Mouse (Mus musculus) yolk sac, embryonic 10.5 days (tissue): ENCODE measurements around the gene Spink2.
"Not testable (repeated sequence)": the region's sequence is repeated elsewhere in the genome, so short reads cannot be mapped to it uniquely, and the experiment has no call there.

Experiments used
- DNase-seq: peaks from one replicate; pipeline ENCODE4 v3.0.0-alpha.2; 2017; ENCODE audit warnings: low spot score

Gene Spink2

DNA sequence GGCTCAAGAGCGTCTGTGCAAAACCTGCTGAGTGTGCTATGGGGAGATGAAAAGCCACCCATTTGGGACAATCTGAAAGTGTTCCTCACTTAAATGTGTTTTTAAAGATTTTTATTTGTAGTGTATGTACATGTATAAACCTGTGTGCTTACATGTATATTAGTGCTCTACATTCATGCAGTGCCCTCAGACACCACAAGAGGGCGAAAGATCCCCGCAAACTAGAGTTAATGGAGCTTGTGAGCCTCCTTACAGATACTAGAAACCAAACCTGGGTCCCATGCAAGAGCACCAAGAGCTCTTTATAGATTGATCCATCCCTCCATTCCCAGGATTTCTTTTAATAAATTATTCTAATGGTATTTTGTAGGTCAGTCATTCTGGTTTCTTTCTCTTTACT is 17.3 kb downstream of the Spink2 start:
- no peak for DNase-seq

DNA sequence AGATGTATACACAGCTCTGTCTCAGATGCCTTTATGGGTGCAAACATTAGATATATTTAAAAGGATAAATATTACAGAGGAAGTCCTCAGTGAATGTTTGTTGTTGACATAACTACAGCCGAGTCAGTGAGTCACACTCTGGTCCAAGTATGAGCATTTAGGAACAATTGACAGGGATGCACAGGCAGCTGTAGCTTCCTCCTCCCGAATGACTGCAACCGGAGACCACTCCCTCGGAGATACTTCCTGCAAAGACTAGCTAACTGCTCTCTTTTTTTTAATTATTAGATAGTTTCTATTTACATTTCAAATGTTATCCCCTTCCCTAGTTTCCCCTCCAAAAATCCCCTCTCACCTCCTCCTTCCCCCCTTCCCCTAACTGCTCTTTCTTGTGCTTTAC is 18.0 kb downstream of the Spink2 start:
- DNase-seq, result no peak

DNA sequence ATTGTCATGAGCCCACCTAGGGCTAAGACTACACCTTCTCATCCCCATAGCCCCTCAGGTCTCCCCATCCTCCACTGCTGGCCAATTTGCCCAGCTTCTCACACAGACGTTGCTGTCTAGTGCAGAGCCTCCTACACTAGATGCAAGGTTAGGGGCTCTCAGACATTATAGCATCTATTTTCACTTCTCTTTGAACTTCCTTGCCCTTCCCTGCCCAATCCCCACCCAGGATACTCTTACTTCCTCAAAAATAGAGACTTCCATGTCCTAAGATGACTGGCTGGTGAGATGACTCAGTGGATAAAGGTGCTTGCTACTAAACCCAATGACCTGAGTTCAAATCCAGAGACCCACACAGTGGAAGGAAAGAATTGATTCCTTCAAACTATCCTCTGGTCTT is 19.6 kb downstream of the Spink2 start:
- no peak for DNase-seq

DNA sequence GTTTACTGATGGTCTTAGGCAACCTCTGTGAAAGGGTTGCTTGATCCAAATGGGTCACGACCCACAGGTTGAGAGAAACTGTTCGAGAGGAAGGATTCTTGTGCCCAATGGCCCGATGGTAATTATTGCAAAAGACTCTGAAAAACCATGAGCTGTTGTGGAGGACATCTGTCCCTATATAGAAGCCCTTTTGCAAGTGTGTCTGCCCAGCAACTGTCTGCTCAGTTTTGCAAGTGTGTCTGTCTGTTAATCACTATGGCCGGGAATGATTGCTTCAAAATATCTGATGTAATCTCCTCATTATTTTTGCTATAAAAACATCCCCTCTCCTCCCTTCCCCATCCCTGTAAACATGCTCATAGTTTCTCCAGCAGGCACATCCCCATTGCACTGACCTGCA is 20.2 kb downstream of the Spink2 start:
- DNase-seq, result no peak

DNA sequence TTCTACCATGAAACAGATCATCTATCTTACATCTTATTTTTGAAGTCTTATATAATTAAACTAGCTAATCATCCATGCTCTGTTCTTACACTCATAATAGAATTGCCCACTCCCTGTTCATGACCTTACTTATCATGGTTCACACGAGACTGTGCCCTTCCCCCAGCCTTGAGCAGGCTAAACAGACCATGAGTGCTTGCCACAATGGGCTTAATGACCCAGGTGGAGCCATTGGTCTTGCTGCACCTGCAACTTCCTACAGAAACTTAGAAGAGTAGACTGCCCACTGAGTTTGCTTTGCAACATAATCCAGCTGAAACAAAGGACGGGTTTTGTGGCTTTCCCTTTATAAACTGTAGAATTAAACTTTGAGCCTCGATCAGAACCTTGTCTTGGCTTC is 22.5 kb downstream of the Spink2 start:
- DNase-seq, result no peak

DNA sequence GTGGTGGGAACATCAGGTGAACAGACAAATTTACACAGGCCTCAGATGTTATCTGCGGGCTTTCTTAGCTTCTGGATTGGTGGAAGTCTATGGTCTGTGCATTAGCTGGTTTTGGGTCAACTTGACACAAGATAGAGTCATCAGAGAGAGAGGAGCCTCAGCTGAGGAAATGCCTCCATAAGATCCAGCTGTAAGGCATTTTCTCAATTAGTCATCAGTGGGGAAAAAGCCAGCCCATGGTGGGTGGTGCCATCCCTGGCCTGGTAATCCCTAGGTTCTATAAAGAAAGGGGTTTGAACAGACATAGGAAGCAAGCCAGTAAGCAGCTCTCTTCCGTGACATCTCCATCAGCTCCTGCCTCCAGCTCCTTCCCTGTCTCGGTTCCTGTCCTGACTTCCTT is 25.9 kb downstream of the Spink2 start:
- DNase-seq, result no peak

DNA sequence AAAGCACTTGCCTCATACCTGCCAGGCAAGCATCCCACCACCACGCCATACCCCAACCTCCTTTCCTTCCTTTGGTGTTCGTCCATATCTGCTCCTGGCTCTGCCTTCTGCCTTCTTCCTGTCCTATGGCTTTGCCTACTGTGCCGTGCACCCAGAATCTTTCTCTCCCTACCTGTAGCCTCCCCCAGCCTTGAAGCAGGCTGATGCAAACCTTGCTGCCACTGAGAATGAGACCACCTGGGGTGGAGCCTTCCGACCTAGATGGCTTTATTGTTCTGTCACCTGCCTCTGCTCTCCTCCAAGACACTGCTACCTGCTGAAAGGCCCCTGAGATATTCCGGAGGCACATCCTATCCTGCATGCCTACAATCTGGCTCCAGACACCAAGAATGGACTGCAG is 27.4 kb downstream of the Spink2 start:
- DNase-seq, result not testable (repeated sequence)

DNA sequence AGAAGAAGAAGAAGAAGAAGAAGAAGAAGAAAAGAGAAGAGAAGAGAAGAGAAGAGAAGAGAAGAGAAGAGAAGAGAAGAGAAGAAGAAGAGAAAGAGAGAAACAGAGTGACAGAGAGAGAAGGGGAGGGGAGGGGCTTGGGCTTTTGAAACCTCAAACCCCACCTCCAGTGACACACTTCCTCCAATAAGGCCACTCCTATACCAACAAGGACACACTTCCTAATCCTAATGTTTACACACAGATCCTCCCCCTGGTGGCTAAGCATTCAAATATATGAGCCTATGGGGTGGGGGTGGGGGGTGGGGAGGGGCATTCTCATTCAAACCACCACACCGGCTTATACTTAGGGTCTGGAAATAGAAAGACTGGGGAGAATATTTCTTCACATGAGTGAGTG is 27.9 kb downstream of the Spink2 start:
- DNase-seq, result no peak

DNA sequence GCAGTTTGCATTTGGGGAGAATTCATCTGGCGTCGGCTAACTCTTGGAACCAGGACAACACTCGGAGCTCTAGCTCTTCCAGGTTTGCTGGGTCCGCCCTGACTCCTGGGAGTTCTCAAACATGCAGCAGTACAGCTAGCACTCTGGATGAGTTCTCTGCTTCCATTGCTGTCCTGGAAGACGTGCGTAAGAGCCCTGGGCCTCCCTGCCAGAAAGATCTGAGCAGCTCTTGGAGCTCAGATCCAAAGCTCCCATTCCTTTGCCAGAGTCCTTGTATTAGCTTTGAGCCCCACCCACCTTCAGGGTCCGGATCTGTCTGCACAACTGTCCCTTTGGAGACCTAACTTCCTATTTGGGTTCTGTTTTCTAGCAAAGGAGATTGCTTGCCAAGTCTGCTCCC is 29.8 kb downstream of the Spink2 start:
- no peak for DNase-seq

DNA sequence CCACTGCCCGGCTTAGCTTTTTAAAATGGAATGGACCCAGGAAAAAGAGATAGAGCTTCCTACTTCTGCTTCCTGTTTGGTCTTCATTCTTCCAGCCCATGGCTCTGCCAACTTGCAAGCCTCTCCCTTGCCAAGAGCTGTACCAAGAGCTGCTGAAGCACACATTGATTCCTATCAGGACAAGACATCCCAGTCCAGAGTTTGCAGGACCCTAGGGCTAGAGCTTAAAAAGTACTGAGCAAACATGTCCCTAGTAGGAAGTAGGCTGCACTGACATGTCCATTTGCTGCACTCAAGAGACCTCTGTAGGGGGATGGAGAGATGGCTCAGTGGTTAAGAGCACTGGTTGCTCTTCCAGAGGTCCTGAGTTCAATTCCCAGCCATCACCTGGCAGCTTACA is 32.3 kb downstream of the Spink2 start:
- DNase-seq, result no peak

DNA sequence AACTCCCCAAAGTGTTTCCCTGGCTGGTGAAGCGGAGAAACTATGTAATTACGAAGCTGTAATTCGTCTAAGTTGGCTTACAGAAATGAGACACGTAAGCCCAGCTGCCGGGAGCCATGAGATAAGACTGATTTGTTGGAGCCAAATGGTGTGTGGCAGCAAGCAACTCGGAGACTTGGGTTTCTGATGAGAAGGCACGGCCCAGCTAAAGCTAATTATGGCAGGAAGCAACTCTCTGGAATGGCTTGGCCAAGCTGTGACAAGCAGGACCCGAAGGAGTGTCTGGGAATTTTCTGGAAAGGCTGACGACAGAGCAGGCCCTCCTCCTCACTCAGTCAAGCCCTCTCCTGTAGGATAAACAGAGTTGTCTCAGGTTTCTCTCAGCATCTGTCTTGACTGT is 33.3 kb downstream of the Spink2 start:
- DNase-seq, result peak; percentile 10

DNA sequence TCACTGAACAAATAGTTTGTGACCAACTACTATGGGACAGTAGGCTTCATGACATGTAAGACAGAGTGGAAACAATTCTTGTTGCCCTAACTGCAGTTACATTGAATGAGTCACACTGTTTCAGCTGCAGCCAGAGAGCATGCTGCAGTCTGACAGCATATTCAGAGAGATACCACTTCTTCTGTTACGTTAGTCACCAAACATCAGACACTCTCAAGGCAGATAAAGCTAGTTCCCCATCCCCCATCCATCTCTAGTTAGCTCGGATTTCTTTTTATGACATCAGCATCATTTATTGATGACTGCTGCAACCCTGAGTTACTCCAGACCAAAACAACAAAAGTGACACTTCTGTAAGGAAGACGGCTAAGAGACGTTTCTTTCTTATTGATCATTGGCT is 36.5 kb downstream of the Spink2 start:
- no peak for DNase-seq

DNA sequence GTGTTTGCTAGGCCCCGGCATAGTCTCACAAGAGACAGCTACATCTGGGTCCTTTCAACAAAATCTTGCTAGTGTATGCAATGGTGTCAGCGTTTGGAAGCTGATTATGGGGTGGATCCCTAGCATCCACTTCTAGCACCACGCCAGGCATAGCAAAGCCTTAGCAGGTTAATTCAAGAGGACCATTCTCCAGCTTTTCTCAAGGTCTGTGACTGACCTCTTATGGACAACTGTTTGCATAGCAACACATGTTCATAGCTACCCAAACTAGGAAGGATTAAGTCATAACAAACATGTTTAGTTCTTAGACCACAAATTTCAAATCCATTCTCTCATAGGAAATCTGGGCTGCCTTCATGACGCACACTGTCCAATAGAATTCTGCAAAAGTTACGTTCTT is 40.7 kb downstream of the Spink2 start:
- DNase-seq, result no peak

DNA sequence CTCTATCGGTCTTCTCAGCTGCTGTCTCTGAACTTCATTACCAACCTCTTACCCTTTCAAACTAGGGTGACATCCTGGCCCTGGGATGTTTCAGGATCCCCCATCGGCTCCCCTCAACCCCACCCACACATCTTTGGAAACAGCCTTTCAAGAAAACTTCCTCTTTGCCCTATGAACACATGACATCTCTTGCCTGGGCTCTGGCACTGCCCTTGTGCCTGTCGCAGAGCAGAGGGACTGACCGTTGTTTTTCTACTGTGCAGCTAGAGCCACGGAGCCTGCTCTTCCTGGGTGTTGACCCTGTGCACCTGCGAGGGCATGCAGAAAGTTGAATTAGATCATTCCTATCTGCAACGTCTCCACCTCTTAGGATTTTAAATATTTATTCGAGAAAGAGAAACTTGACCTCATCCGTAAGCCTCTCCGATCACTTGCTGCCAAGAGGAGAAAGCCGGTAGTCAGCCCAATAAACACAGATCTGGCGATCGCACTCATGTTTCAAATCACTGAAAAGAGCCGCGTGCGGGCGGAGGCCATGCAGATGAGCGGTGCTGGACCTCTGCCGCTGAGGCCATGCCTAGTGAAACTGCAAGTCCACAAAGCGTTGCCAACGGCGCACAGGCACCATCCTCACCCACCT is 43.8 kb downstream of the Spink2 start:
- DNase-seq, result no peak

DNA sequence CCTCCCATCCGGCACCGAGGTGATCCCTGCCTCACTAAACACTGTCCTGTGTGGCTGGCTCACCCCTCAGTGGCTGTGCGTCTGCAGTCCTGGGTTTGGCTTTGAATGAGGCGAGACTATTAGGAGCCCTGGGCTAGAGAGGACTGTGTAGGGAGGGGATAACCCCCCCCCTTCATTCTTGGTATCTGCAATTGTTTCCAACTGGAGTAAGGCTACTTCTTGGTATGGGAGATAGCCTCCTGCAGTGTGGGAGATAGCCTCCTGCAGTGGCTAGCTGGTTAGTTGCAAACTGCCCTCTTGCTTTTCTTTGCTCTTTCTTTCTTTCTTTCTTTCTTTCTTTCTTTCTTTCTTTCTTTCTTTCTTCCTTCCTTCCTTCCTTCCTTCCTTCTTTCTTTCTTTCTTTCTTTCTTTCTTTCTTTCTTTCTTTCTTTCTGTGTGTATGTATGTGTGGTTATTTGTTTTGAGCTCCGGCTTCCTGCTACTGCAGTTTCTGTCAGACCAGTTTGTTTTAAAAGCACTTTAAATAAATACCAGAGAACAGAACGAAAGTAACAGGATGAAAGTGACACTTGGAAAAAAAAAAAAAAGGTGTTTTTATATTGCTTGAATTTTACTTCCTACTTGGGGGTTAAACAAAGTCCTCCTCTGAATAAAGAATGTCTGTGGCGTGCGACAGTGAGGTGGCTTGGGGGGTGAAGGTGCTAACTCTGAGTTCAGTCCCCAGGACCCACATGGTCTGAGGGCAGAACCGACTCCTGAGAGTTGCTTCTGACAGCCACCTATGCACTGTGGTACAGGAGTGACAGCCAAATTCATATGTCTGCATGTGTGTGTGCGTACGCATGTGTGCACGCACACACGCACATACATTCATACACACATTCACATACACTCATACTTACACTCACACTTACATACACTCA is 45.3 kb downstream of the Spink2 start:
- no peak for DNase-seq

DNA sequence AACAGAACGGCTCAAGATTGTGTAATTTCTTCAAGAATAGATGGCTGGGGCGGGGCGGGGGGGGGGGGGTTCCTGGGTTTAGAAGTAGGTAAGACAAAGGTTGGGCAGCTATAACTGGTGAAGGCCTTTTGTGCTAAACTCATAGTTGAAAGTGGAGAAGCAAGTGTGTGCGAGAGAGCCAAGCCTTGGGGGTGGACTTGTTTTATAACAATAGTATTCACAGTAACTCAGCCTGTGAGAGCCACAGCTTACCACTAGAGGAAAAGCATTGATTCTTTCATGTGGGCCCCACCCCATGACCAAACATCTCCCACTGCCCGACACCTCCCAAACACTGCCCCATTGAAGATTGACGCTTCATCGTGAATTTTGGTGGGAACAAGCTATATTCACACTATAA is 47.7 kb downstream of the Spink2 start:
- DNase-seq, result no peak

DNA sequence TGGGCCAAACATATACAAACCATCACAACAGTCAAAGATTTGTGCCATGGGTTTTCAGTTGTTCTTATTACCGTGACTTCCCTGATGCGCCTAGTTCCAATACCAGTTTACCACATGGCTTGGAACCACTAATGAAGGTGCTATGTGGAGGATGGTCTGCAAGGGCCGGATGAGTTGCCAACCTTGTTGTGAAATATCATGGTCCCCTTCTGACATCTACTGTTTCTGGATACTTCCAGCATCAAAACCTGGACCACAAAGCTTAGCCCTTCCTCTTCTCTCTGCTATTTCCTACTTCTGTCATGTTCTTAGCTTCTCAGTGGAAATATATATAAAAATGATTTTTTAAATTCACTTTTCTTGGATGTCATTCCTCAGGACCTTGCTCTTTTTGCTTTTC is 48.7 kb downstream of the Spink2 start:
- no peak for DNase-seq

DNA sequence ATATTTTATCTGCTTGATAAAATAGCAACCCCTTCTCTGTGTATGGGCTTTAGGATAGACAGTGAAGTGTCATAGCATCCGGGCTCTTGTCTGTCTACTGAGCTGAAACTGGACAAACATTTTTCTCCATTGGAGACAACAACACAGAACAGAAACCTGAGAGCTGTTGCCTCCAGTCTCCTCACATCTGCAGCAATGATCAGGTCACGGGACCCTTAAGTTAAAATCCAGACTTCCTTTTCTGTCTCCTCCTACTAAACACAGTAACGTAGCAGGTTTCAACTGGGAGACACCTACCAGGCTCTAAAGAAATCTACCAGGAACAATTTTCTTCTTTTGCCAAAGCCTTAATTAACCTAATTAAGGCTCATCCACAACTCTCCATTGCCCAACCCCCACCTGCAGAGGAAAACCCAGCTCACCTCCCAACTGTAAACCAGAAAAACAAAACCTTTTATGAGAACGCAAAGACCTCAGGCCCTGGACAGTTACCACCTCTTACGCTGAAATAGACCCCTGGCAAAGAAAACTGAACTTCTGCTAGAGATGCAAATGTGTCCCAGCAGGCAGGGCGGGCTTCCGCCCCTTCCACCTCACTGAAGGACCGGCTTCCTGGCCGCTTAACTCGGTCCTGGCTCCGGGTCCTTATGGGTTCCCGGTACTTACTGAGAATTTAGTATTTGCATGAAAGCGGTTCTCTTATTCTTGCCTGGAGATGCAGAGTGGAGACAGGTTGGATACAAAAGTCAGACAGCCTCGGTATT is 53.3 kb downstream of the Spink2 start:
- no peak for DNase-seq

DNA sequence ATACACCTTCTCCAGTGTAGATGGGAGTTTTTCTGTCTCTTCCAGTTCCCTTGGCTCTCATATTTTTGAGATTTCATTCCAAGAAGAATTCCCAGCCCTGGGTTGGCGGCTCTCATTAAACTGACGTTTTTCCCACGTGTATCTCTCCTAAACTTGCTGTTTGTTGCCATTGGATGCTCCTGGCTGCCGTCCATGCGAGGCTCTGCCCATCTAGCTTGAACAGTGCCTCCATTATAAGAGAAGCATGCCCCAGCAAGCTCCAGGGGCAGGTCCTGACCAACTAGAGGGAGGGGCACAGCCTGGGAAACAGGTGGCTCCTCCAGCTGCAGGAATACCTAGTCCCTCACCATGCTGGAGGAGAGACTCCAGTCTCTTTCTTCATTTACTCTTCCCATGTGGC is 54.3 kb downstream of the Spink2 start:
- no peak for DNase-seq

DNA sequence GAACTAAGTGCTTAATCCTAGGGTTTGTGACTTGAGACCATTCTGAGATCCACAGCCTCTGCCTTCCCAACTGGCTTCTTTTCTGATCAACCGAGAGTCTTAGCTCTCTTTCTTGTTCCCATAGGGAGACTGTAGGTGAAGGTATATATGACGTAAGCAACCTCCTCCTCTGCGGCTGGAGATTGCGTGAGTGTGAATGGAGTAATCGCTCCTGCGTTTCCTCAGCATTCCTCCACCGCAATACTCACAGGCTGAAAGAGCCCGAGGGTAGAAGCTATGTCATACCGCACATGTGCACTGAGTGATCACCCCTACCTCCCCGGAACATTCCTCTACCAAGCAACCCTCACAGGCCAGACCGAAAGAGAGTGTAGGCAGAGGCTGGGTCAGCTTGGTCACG is 55.7 kb downstream of the Spink2 start:
- no peak for DNase-seq
